In genomic region chr15:88761551-88761950, GRCm38 (mm10) we compare ENCODE assay signal across 24 mouse cellular contexts. TPM values are rescaled to one million over a fixed set of nuclear protein-coding genes. Genes with fewer than 3 reads are reported as not detected.
A peak's percentile ranks its signal among the peaks of the same experiment; 100 is the strongest.
DNase-seq lines count a peak whose midpoint lies in the region; ATAC-seq and TF ChIP-seq lines count a peak whose summit lies in the region.
"Had no signal": no experiment of that assay in that cellular context is flagged by ENCODE, and none has a peak within 500 bp of the region (broad histone marks: within the 10 kb centered on the region; RNA-seq: fewer than 3 reads in every experiment).

No protein-coding gene starts in this region.

- no peak overlapping the region for H3K9ac ChIP-seq in liver, embryonic 15.5 days
- H3K9ac ChIP-seq: heart, embryonic 15.5 days; hindbrain, embryonic 15.5 days; lung, embryonic 14.5 days; midbrain, embryonic 12.5 days; neural tube, embryonic 12.5 days had no signal

- no peak overlapping the region for H3K4me3 ChIP-seq in liver, embryonic 15.5 days (replicated peaks)
- no peak overlapping the region for H3K4me3 ChIP-seq in layer of hippocampus, adult 2 months
- H3K4me3 ChIP-seq: forebrain, embryonic 10.5 days; gastrocnemius, adult 2 months; heart, embryonic 15.5 days; hindbrain, embryonic 15.5 days; midbrain, embryonic 12.5 days; neural tube, embryonic 12.5 days had no signal

- H3K36me3 ChIP-seq in liver, embryonic 15.5 days (replicated peaks), result peaks cover 80% of the 10 kb centered on the region

- H3K9me3 ChIP-seq in liver, embryonic 15.5 days (replicated peaks), result no peaks in the 10 kb centered on the region
- H3K9me3 ChIP-seq: forebrain, embryonic 10.5 days; heart, embryonic 15.5 days; hindbrain, embryonic 15.5 days; midbrain, embryonic 12.5 days; neural tube, embryonic 12.5 days had no signal

- peak overlapping the region; percentile 82 for H3K27ac ChIP-seq in liver, embryonic 15.5 days (replicated peaks)
- no peak overlapping the region for H3K27ac ChIP-seq in layer of hippocampus, adult 2 months
- H3K27ac ChIP-seq: forebrain, embryonic 10.5 days; gastrocnemius, adult 2 months; heart, embryonic 15.5 days; hindbrain, embryonic 15.5 days; midbrain, embryonic 12.5 days; neural tube, embryonic 12.5 days had no signal

- H3K4me2 ChIP-seq in liver, embryonic 15.5 days, result peak overlapping the region; percentile 29
- H3K4me2 ChIP-seq: heart, embryonic 15.5 days; hindbrain, embryonic 15.5 days; lung, embryonic 14.5 days; midbrain, embryonic 12.5 days; neural tube, embryonic 12.5 days had no signal

- H3K4me1 ChIP-seq in liver, embryonic 15.5 days (replicated peaks), result peaks cover 49% of the 10 kb centered on the region
- H3K4me1 ChIP-seq: forebrain, embryonic 10.5 days; hindbrain, embryonic 15.5 days; midbrain, embryonic 12.5 days; neural tube, embryonic 12.5 days had no signal

- DNase-seq in spleen, postnatal 36 days (ENCODE audit: low spot score in 2 of 2), result peak; percentile 11 to 45
- no peak for DNase-seq in spleen, postnatal 4 days (ENCODE audit: low spot score in 2 of 2)
- DNase-seq in layer of hippocampus, adult 2 months (ENCODE audit: low spot score in 2 of 2), result no peak
- DNase-seq in Muller cell, postnatal 12 days (ENCODE audit: inconsistent ontology term), result no peak
- DNase-seq in urinary bladder, postnatal 36 days (ENCODE audit: low spot score in 2 of 2), result no peak
- DNase-seq: B cell, adult 2 months; cerebellum, adult 11 months; cerebellum, postnatal 10 days; embryo, embryonic 11 days; gastrocnemius, adult 2 months; heart, adult 18-20 months; heart, postnatal 4 days; kidney, adult 11 months; lung, embryonic 14.5 days; lung, postnatal 4 days; right cerebral cortex, postnatal 25 days; thymus, postnatal 4 days had no signal

- TF ChIP-seq CTCF in layer of hippocampus, adult 2 months (conservative IDR thresholded peaks at IDR 0.05), result no peak

- ATAC-seq in erythroid progenitor cell, adult 5-6 weeks (replicated peaks; ENCODE audit: low FRiP score, poor library complexity, severe bottlenecking), result peak; percentile 96
- ATAC-seq in liver, embryonic 15.5 days (ENCODE audit: insufficient read depth), result peak; percentile 98

- WGBS in liver, embryonic 15.5 days (ENCODE audit: insufficient replicate concordance), result 48% methylated on average over 4 of the region's 4 CpGs

- no peaks in the 10 kb centered on the region for H3K27me3 ChIP-seq in liver, embryonic 15.5 days
- H3K27me3 ChIP-seq: heart, embryonic 15.5 days; hindbrain, embryonic 15.5 days; midbrain, embryonic 12.5 days; neural tube, embryonic 12.5 days had no signal

RNA-seq across cellular contexts. Expression of gene Zbed4, which starts 10.1 kb away (rescaled TPM):
- 34.2 and 44.0 TPM in 2 replicates for total RNA-seq in erythroid progenitor cell, adult 5-6 weeks (2015; ENCODE audit: low replicate concordance)
- 28.8 and 32.7 TPM in 2 replicates for total RNA-seq in erythroid progenitor cell, adult 5-6 weeks (2017; ENCODE audit: low replicate concordance)
- polyA plus RNA-seq in liver, embryonic 15.5 days (2015; fragmentation: Nextera tagmentation; extraction: Ambion mirVana), result 10.6 and 10.7 TPM in 2 replicates
- 1 to 10 TPM; 9.1 to 9.4 TPM for total RNA-seq in layer of hippocampus, adult 2 months (2021)

RNA-seq across cellular contexts. Expression of gene Brd1, which starts 27.5 kb away (rescaled TPM):
- 13.3 and 18.4 TPM in 2 replicates for total RNA-seq in erythroid progenitor cell, adult 5-6 weeks (2015; ENCODE audit: low replicate concordance)
- 31.3 and 31.5 TPM in 2 replicates for total RNA-seq in erythroid progenitor cell, adult 5-6 weeks (2017; ENCODE audit: low replicate concordance)
- polyA plus RNA-seq in liver, embryonic 15.5 days (2015; fragmentation: Nextera tagmentation; extraction: Ambion mirVana), result 5.8 and 6.6 TPM in 2 replicates
- 10 to 100 TPM; 52.5 to 60.6 TPM for total RNA-seq in layer of hippocampus, adult 2 months (2021)

RNA-seq across cellular contexts. Expression of gene Alg12, which starts 57.6 kb away (rescaled TPM):
- 5.0 and 5.4 TPM in 2 replicates for total RNA-seq in erythroid progenitor cell, adult 5-6 weeks (2015; ENCODE audit: low replicate concordance)
- 1.2 and 2.4 TPM in 2 replicates for total RNA-seq in erythroid progenitor cell, adult 5-6 weeks (2017; ENCODE audit: low replicate concordance)
- 5.5 and 6.0 TPM in 2 replicates for polyA plus RNA-seq in liver, embryonic 15.5 days (2015; fragmentation: Nextera tagmentation; extraction: Ambion mirVana)
- 10 to 100 TPM; 10.1 to 13.3 TPM for total RNA-seq in layer of hippocampus, adult 2 months (2021)

RNA-seq across cellular contexts. Expression of gene Creld2, which starts 57.9 kb away (rescaled TPM):
- 19.8 and 26.4 TPM in 2 replicates for total RNA-seq in erythroid progenitor cell, adult 5-6 weeks (2015; ENCODE audit: low replicate concordance)
- total RNA-seq in erythroid progenitor cell, adult 5-6 weeks (2017; ENCODE audit: low replicate concordance), result 24.8 and 41.9 TPM in 2 replicates
- 39.6 and 46.2 TPM in 2 replicates for polyA plus RNA-seq in liver, embryonic 15.5 days (2015; fragmentation: Nextera tagmentation; extraction: Ambion mirVana)
- 10 to 100 TPM; 21.4 to 26.5 TPM for total RNA-seq in layer of hippocampus, adult 2 months (2021)

Comparison
In these comparisons a context has a peak if more than half of its experiments do, and no peak if none do; other contexts are left out.
1. DNase-seq: peak in spleen, postnatal 36 days (2 of 2); none in spleen, postnatal 4 days (0 of 2), layer of hippocampus, adult 2 months (0 of 2), Muller cell, postnatal 12 days (single experiment) and urinary bladder, postnatal 36 days (0 of 2).